Mouse (Mus musculus): ENCODE results near the gene Aff3.

- no peak for TF ChIP-seq CTCF (IDR thresholded peaks at IDR 0.05; ENCODE audit: insufficient read depth, low read depth, low read length)
- TF ChIP-seq POLR2A (IDR thresholded peaks at IDR 0.05; ENCODE audit: insufficient read depth, low read depth, low read length), result no peak
Observed at GRCm38 (mm10) chr1:38654981-38655540, 9.7 kb downstream of the Aff3 start.
